Mouse (Mus musculus): Measurements from ENCODE around the gene Pitpnm2.

GRCm38 (mm10) chr5:124089868-124090267, 159.7 kb downstream of the Pitpnm2 start:
- TF ChIP-seq CTCF (IDR thresholded peaks at IDR 0.05; ENCODE audit: control insufficient read depth, insufficient read depth, low read length): no peak
- no peak for TF ChIP-seq POLR2A (IDR thresholded peaks at IDR 0.05; ENCODE audit: borderline replicate concordance, control insufficient read depth, low read depth, low read length)

Data from bone marrow, adult 2 months (tissue).